Mouse (Mus musculus): ENCODE results near the gene Slc10a6.

The Slc10a6 gene

GRCm38 (mm10) chr5:103629111-103629764 lies at the start of gene Slc10a6:
Gene Slc10a6 (minus strand): TSS chr5:103629403.
- DNase-seq, result peak in 1 of 2 experiments; percentile 10

- no peak for DNase-seq
Observed at GRCm38 (mm10) chr5:103678974-103679373, 49.8 kb upstream of the Slc10a6 start.

GRCm38 (mm10) chr5:103677894-103678293 lies 48.7 kb upstream of the Slc10a6 start:
- no peak for DNase-seq

GRCm38 (mm10) chr5:103676289-103676881 lies 47.2 kb upstream of the Slc10a6 start:
- DNase-seq, result no peak

- DNase-seq, result no peak
Observed at GRCm38 (mm10) chr5:103674482-103674881, 45.3 kb upstream of the Slc10a6 start.

- no peak for DNase-seq
Observed at GRCm38 (mm10) chr5:103673611-103674010, 44.4 kb upstream of the Slc10a6 start.

- DNase-seq, result no peak
Observed at GRCm38 (mm10) chr5:103671858-103672257, 42.7 kb upstream of the Slc10a6 start.

- DNase-seq, result no peak
Observed at GRCm38 (mm10) chr5:103665876-103666275, 36.7 kb upstream of the Slc10a6 start.

- DNase-seq, result no peak
Observed at GRCm38 (mm10) chr5:103664932-103665331, 35.7 kb upstream of the Slc10a6 start.

GRCm38 (mm10) chr5:103659571-103659970 lies 30.4 kb upstream of the Slc10a6 start:
- no peak for DNase-seq

- DNase-seq, result no peak
Observed at GRCm38 (mm10) chr5:103658921-103659320, 29.7 kb upstream of the Slc10a6 start.

GRCm38 (mm10) chr5:103655346-103656118 lies 26.3 kb upstream of the Slc10a6 start, which contains the start of gene 1700016H13Rik:
Gene 1700016H13Rik (minus strand): TSS chr5:103656010.
- DNase-seq, result peak; percentile 54 to 81

- no peak for DNase-seq
Observed at GRCm38 (mm10) chr5:103654780-103655179, 25.6 kb upstream of the Slc10a6 start.

- DNase-seq, result peak in 1 of 2 experiments; percentile 30
Observed at GRCm38 (mm10) chr5:103654225-103654624, 25.0 kb upstream of the Slc10a6 start.

GRCm38 (mm10) chr5:103647320-103647719 lies 18.1 kb upstream of the Slc10a6 start:
- no peak for DNase-seq

GRCm38 (mm10) chr5:103644167-103644566 lies 15.0 kb upstream of the Slc10a6 start:
- no peak for DNase-seq

- no peak for DNase-seq
Observed at GRCm38 (mm10) chr5:103637162-103637561, 8.0 kb upstream of the Slc10a6 start.

GRCm38 (mm10) chr5:103629854-103630580 lies 814 bp upstream of the Slc10a6 start:
- DNase-seq, result no peak

GRCm38 (mm10) chr5:103628499-103628898 lies 704 bp downstream of the Slc10a6 start:
- DNase-seq, result no peak

- no peak for DNase-seq
Observed at GRCm38 (mm10) chr5:103624831-103625230, 4.4 kb downstream of the Slc10a6 start.

GRCm38 (mm10) chr5:103622321-103622720 lies 6.9 kb downstream of the Slc10a6 start:
- DNase-seq, result no peak

GRCm38 (mm10) chr5:103620301-103620973 lies 8.8 kb downstream of the Slc10a6 start:
- no peak for DNase-seq
